Mouse (Mus musculus): ENCODE data around the gene Fxr2.
"Not testable (repeated sequence)": the region's sequence is repeated elsewhere in the genome, so short reads cannot be mapped to it uniquely, and the experiment has no call there.

Fxr2 gene

GRCm38 (mm10) chr11:69613553-69614256, 19.1 kb upstream of the Fxr2 start:
- peak; percentile 87 for DNase-seq

GRCm38 (mm10) chr11:69614257-69614588, 18.6 kb upstream of the Fxr2 start:
- DNase-seq: not testable (repeated sequence)

GRCm38 (mm10) chr11:69616781-69617180, 16.0 kb upstream of the Fxr2 start:
- DNase-seq: no peak

GRCm38 (mm10) chr11:69617805-69618204, 15.0 kb upstream of the Fxr2 start, which contains the start of gene Shbg:
Shbg (minus strand) TSS chr11:69617905.
- DNase-seq: no peak

- DNase-seq: no peak
These were observed 12.3 kb upstream of the Fxr2 start for GRCm38 (mm10) chr11:69620394-69621081.

- DNase-seq: peak; percentile 89
These were observed 11.1 kb upstream of the Fxr2 start, which contains the start of gene Sat2 for GRCm38 (mm10) chr11:69621571-69622268. Sat2 (plus strand) TSS chr11:69622024.

GRCm38 (mm10) chr11:69622406-69622805, 10.4 kb upstream of the Fxr2 start:
- no peak for DNase-seq

- DNase-seq: no peak
These were observed 9.8 kb upstream of the Fxr2 start for GRCm38 (mm10) chr11:69623006-69623405.

GRCm38 (mm10) chr11:69624339-69624738, 8.5 kb upstream of the Fxr2 start:
- not testable (repeated sequence) for DNase-seq

- DNase-seq: peak; percentile 91
These were observed 4.5 kb upstream of the Fxr2 start for GRCm38 (mm10) chr11:69628286-69628685.

- peak; percentile 49 for DNase-seq
These were observed 3.0 kb upstream of the Fxr2 start for GRCm38 (mm10) chr11:69629802-69630201.

GRCm38 (mm10) chr11:69633128-69633866, 507 bp downstream of the Fxr2 start:
- DNase-seq: no peak

GRCm38 (mm10) chr11:69635471-69635870, 2.7 kb downstream of the Fxr2 start:
- DNase-seq: no peak

GRCm38 (mm10) chr11:69645860-69646259, 13.1 kb downstream of the Fxr2 start:
- no peak for DNase-seq

GRCm38 (mm10) chr11:69653399-69653798, 20.6 kb downstream of the Fxr2 start:
- DNase-seq: peak; percentile 67

GRCm38 (mm10) chr11:69654760-69655159, 22.0 kb downstream of the Fxr2 start:
- DNase-seq: no peak

GRCm38 (mm10) chr11:69655264-69656064, 22.7 kb downstream of the Fxr2 start, which contains the start of gene Sox15:
Sox15 (plus strand) TSS chr11:69655314.
- peak; percentile 88 for DNase-seq

GRCm38 (mm10) chr11:69656065-69656455, 23.3 kb downstream of the Fxr2 start:
- DNase-seq: no peak

GRCm38 (mm10) chr11:69656617-69657461, 24.0 kb downstream of the Fxr2 start:
- DNase-seq: peak; percentile 83

GRCm38 (mm10) chr11:69657462-69657881, 24.7 kb downstream of the Fxr2 start:
- DNase-seq: no peak

Measured in retina, postnatal 1 day (tissue).